Mouse (Mus musculus) lung, adult 2 months (tissue): ENCODE data around the gene Efcab5.
A peak's percentile ranks its signal among the peaks of the same experiment; 100 is the strongest.

Experiments
- CTCF ChIP-seq: fragments of 200-500 bp; IDR thresholded peaks from 2 replicates; pipeline ENCODE4 v1.5.1; 2011; ENCODE audit warnings: mild to moderate bottlenecking, low read length, control low read depth; ENCODE audit not compliant: insufficient read depth
- POLR2A ChIP-seq: fragments of 200-500 bp; IDR thresholded peaks from 2 replicates; pipeline ENCODE4 v1.6.1; 2011; ENCODE audit warnings: low read depth, mild to moderate bottlenecking, control low read depth, low read length, borderline replicate concordance; ENCODE audit errors: extremely low read depth

- TF ChIP-seq POLR2A (peak; percentile 99), CTCF (no peak)
These were observed 110.3 kb downstream of the Efcab5 start, which contains the start of gene Nsrp1 for GRCm38 (mm10) chr11:77078273-77079134.
